Mouse (Mus musculus): Measurements from ENCODE around the gene Mtor. TPM values are rescaled to one million over a fixed set of nuclear protein-coding genes. Genes with fewer than 3 reads are reported as not detected.
A peak's percentile ranks its signal among the peaks of the same experiment; 100 is the strongest.

The Mtor gene
- polyA plus RNA-seq, 1 experiment from 2014 or later = 20.7 TPM

DNA sequence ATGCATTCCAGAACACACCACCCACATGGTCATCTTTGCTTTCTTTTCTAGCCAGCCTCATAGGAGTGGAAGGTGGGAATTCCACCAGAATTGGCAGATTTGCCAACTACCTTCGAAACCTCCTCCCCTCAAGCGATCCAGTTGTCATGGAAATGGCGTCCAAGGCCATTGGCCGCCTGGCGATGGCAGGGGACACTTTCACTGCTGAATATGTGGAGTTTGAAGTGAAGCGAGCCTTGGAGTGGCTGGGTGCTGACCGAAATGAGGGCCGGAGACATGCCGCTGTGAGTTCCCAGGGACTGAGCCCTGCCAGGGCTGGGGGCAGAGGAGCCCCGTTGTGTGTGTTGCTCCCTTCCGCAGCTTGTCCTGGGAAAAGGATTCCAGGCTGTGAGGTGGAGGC, 5.3 kb downstream of the Mtor start:
- H3K27me3 ChIP-seq (replicated peaks; ENCODE audit: low read depth, poor library complexity, severe bottlenecking) = no peaks in the 10 kb centered on the region
- peaks cover 73% of the 10 kb centered on the region for H3K36me3 ChIP-seq (replicated peaks)
- no peak for DNase-seq (ENCODE audit: low spot score)
- 93% methylated on average over 11 of the region's 11 CpGs for WGBS
- H3K27ac ChIP-seq (replicated peaks) = no peak overlapping the region
- H3K4me3 ChIP-seq = no peak overlapping the region
- H3K9me3 ChIP-seq = no peaks in the 10 kb centered on the region
- peaks cover 15% of the 10 kb centered on the region for H3K4me1 ChIP-seq

DNA sequence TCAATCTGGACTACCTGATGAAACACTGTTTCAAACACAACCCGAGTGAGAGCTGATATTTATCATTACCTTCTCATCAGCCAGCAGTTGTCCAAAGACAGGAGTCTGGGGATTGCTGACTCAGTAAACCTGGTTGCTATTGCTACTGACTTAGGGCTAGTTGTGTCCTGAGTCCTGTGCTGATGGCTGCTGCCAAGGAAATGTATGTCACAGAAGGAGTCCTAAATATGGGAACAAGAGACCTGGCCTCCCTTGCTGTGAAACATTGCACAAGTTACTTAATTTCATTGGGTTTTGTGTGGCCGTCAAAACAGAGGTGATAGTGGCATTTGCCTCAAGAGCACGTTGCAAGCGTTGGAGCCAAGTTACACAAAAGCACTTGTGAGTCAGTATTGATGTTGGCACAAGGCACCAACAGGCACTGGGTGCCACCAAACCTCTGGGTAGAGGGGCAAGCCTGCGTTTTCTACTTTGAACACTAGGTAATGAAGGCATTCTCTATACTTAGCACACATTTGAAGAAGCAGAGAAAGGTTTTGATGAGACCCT, 7.1 kb downstream of the Mtor start:
- no peak for DNase-seq (ENCODE audit: low spot score)
- H3K27me3 ChIP-seq (replicated peaks; ENCODE audit: low read depth, poor library complexity, severe bottlenecking) = no peaks in the 10 kb centered on the region
- WGBS = 94% methylated on average over 5 of the region's 5 CpGs
- no peak overlapping the region for H3K4me3 ChIP-seq
- H3K9me3 ChIP-seq = no peaks in the 10 kb centered on the region
- H3K27ac ChIP-seq (replicated peaks) = no peak overlapping the region
- peaks cover 2% of the 10 kb centered on the region; the same call in 1 of the 2 replicates for H3K4me1 ChIP-seq
- H3K36me3 ChIP-seq (replicated peaks) = peaks cover 91% of the 10 kb centered on the region

DNA sequence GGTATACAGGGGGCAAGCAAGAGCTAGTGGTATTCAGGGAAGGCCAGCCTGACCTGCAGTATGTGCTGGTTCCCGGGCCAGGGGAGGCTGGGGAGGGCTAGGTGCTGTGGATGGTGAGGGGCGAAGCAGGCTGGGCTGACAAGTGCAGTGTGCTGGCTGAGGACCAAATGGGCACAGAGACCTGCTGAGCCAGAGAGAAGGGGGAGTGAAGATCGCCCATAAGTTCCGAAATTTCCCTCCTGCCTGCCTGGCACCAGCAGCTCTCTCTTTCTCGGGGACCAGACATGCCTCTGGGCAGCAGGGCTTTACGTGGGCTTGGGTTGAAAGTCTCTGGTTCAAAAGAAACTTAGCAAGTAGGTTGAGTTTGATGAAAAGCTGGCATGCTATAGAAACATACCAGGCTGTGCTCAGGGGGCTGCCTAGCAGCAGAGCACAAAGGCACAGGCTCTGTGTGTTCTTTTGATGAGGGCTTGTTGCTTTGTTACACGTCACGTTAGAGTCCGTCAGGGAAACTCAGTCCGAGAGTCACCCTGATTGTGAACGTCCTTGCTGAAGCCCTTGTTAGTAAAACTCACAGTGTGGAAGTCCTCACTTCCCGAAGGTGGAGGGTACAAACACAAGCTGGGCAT, 12.4 kb downstream of the Mtor start:
- no peak overlapping the region for H3K27ac ChIP-seq (replicated peaks)
- H3K4me1 ChIP-seq = no peaks in the 10 kb centered on the region
- no peaks in the 10 kb centered on the region for H3K9me3 ChIP-seq
- H3K27me3 ChIP-seq (replicated peaks; ENCODE audit: low read depth, poor library complexity, severe bottlenecking) = no peaks in the 10 kb centered on the region
- peaks cover 100% of the 10 kb centered on the region for H3K36me3 ChIP-seq (replicated peaks)
- DNase-seq (ENCODE audit: low spot score) = no peak
- H3K4me3 ChIP-seq = no peak overlapping the region
- WGBS = 88% methylated on average over 12 of the region's 12 CpGs

DNA sequence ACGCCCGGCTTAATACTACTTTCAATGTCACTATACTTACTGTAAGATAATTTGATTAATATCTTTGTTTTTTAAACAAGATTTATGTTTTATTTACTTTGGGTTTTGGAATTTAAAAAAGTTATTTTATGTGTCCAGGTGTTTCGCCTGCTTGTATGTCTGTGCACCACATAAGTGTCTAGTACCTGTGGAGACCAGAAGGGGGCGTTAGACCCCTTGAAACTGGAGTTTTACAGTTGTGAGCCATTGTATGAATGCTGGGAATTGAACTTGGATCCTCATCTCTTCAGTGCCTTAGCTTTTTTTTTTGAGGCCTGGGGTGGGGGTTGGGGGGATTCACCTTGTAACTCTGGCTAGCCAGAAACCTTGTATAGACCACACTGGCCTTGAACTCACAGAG, 13.4 kb downstream of the Mtor start:
- Histone ChIP-seq H3K36me3 (replicated peaks) (peaks cover 100% of the 10 kb centered on the region), H3K4me3 (no peak overlapping the region), H3K9me3 (no peaks in the 10 kb centered on the region), H3K4me1 (no peaks in the 10 kb centered on the region), H3K27ac (replicated peaks) (no peak overlapping the region), H3K27me3 (replicated peaks; ENCODE audit: low read depth, poor library complexity, severe bottlenecking) (no peaks in the 10 kb centered on the region)
- 85% methylated on average over 4 of the region's 4 CpGs for WGBS
- no peak for DNase-seq (ENCODE audit: low spot score)

DNA sequence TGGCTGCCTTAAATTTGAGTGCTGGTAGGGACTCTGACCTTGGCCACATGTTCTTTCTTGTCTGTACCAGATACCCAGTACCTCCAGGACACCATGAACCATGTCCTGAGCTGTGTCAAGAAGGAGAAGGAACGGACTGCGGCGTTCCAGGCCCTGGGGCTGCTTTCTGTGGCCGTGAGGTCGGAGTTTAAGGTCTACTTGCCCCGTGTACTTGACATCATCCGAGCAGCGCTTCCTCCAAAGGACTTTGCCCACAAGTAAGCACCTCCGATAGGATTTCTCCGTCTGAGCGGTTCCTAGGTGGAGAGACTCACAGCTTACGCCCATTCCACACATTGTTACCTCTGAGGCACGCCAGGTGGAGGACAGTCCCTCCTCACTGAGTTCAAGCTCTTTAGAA, 14.3 kb downstream of the Mtor start:
- peaks cover 100% of the 10 kb centered on the region for H3K36me3 ChIP-seq (replicated peaks)
- 94% methylated on average over 13 of the region's 13 CpGs for WGBS

DNA sequence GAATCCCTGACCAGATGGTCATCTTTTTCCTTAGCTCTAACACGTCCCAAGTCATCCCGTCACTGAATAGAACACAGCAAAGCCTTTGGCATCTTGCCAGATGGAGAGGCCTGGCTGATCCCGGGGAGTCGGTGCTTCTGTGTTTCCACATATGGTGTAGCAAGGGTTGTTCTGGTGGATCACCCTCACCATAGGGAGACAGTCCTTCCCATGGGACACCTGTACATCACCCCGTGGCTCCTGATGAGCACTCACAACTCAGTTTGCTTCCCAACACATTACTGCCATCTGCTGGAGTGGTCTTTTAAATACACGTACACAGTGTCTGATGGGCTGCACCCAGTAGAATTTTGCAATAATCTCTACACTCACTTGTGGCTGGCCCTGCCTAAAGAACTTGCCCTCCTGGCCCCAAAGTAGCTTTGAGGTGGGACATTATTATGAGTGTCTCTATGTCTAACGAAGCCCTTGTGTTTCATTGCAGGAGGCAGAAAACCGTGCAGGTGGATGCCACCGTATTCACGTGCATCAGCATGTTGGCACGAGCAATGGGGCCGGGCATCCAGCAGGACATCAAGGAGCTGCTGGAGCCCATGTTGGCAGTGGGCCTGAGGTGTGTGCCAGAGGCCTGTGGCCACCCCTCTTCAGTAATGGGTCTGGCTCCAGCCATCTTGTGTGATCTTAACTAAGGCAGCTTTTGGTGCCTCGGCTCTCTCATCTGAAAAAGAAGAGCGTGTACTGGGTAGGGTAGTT, 15.0 kb downstream of the Mtor start:
- no peak overlapping the region for H3K4me3 ChIP-seq
- H3K27me3 ChIP-seq (replicated peaks; ENCODE audit: low read depth, poor library complexity, severe bottlenecking) = no peaks in the 10 kb centered on the region
- DNase-seq (ENCODE audit: low spot score) = no peak
- no peaks in the 10 kb centered on the region for H3K9me3 ChIP-seq
- 91% methylated on average over 14 of the region's 14 CpGs for WGBS
- H3K27ac ChIP-seq (replicated peaks) = no peak overlapping the region
- no peaks in the 10 kb centered on the region for H3K4me1 ChIP-seq
- peaks cover 100% of the 10 kb centered on the region for H3K36me3 ChIP-seq (replicated peaks)

More for the DNA sequence above, 14.3 kb downstream of the Mtor start:
- DNase-seq (ENCODE audit: low spot score) = no peak
- H3K9me3 ChIP-seq = no peaks in the 10 kb centered on the region
- no peak overlapping the region for H3K27ac ChIP-seq (replicated peaks)
- no peaks in the 10 kb centered on the region for H3K4me1 ChIP-seq
- H3K4me3 ChIP-seq = no peak overlapping the region
- no peaks in the 10 kb centered on the region for H3K27me3 ChIP-seq (replicated peaks; ENCODE audit: low read depth, poor library complexity, severe bottlenecking)

DNA sequence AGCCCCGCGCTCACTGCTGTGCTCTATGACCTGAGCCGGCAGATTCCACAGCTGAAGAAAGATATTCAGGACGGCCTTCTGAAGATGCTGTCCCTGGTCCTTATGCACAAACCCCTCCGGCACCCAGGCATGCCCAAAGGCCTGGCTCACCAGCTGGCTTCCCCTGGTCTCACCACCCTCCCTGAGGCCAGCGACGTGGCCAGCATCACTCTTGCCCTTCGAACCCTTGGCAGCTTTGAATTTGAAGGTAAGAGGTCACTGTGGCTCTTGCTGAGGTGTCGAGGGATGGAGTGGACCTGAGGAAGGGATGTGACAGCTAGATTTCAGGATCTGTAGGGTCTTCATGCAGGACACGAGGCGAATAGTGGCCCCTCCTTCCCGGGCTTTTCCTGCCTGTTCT, 15.9 kb downstream of the Mtor start:
- no peaks in the 10 kb centered on the region for H3K9me3 ChIP-seq
- no peak overlapping the region for H3K4me3 ChIP-seq
- H3K27ac ChIP-seq (replicated peaks) = no peak overlapping the region
- peaks cover 100% of the 10 kb centered on the region for H3K36me3 ChIP-seq (replicated peaks)
- no peaks in the 10 kb centered on the region for H3K27me3 ChIP-seq (replicated peaks; ENCODE audit: low read depth, poor library complexity, severe bottlenecking)
- WGBS = 93% methylated on average over 12 of the region's 12 CpGs
- no peak for DNase-seq (ENCODE audit: low spot score)
- H3K4me1 ChIP-seq = no peaks in the 10 kb centered on the region

DNA sequence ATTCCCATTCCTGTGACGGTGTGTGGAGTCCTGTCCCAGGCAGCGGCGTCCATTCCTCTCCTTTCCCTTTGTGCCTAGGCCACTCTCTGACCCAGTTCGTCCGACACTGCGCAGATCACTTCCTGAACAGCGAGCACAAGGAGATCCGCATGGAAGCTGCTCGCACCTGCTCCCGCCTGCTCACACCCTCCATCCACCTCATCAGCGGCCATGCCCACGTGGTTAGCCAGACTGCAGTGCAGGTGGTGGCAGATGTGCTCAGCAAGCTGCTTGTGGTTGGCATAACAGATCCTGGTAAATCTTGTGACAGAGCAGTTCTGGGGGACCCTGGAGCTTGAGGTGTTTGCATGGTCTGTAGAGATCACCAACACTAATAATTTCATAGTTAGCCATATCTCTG, 16.5 kb downstream of the Mtor start:
- no peaks in the 10 kb centered on the region for H3K27me3 ChIP-seq (replicated peaks; ENCODE audit: low read depth, poor library complexity, severe bottlenecking)
- DNase-seq (ENCODE audit: low spot score) = no peak
- no peak overlapping the region for H3K27ac ChIP-seq (replicated peaks)
- peaks cover 100% of the 10 kb centered on the region for H3K36me3 ChIP-seq (replicated peaks)
- WGBS = 94% methylated on average over 12 of the region's 12 CpGs
- no peak overlapping the region for H3K4me3 ChIP-seq
- no peaks in the 10 kb centered on the region for H3K4me1 ChIP-seq
- no peaks in the 10 kb centered on the region for H3K9me3 ChIP-seq

DNA sequence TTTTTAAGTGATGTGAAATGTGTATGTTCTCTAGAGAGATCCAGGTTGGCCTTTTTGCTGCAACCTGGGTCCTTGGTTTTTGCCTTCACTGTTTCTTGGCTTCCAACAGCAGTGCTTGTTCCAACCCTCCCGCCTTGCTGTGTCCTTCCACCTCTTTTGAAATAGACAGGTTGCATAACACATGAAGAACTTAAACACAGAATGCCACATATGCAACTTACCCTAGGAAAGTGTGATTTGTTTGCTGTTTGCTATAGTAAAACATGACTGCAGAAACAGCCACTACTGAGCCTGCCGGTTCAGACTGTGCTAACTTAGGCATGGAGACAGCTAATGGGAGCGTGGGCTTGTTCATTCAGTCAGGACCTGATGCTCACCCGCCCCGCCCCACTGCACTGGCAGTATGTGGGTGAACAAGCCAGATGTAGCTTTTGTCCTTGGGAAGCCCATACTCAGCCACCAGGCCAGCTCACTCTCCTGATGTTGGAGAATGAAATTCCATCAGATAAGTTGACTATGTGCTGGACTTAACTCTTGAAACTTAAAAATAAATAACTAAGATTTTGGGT, 18.2 kb downstream of the Mtor start:
- H3K27me3 ChIP-seq (replicated peaks; ENCODE audit: low read depth, poor library complexity, severe bottlenecking) = no peaks in the 10 kb centered on the region
- no peaks in the 10 kb centered on the region for H3K9me3 ChIP-seq
- no peak overlapping the region for H3K4me3 ChIP-seq
- H3K27ac ChIP-seq (replicated peaks) = no peak overlapping the region
- H3K4me1 ChIP-seq = peaks cover 8% of the 10 kb centered on the region
- no peak for DNase-seq (ENCODE audit: low spot score)
- 96% methylated on average over 5 of the region's 5 CpGs for WGBS
- H3K36me3 ChIP-seq (replicated peaks) = peaks cover 100% of the 10 kb centered on the region

DNA sequence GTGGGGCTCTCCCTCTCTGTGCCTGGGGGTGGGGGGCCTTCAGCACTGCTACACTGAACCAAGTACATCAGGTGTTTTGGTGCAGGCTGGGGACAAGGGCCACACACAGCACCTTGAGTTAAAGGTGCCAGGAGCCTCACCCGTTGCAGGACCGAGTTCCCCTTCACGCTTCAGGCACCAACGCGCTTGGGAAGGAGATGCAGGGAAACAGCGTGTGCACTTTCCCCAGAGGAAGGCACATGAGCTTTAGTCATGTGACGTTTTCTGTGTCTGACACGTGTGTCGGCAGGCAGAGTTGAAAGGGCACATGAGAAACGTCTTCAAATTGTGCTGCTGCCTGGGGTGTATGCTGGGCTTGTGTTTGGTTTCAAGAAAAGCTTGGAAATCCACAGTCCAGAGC, 20.0 kb downstream of the Mtor start:
- Histone ChIP-seq H3K4me1 (peaks cover 14% of the 10 kb centered on the region), H3K36me3 (replicated peaks) (peaks cover 100% of the 10 kb centered on the region), H3K4me3 (no peak overlapping the region), H3K27me3 (replicated peaks; ENCODE audit: low read depth, poor library complexity, severe bottlenecking) (no peaks in the 10 kb centered on the region), H3K9me3 (no peaks in the 10 kb centered on the region), H3K27ac (replicated peaks) (no peak overlapping the region)
- 90% methylated on average over 10 of the region's 10 CpGs for WGBS
- no peak for DNase-seq (ENCODE audit: low spot score)

DNA sequence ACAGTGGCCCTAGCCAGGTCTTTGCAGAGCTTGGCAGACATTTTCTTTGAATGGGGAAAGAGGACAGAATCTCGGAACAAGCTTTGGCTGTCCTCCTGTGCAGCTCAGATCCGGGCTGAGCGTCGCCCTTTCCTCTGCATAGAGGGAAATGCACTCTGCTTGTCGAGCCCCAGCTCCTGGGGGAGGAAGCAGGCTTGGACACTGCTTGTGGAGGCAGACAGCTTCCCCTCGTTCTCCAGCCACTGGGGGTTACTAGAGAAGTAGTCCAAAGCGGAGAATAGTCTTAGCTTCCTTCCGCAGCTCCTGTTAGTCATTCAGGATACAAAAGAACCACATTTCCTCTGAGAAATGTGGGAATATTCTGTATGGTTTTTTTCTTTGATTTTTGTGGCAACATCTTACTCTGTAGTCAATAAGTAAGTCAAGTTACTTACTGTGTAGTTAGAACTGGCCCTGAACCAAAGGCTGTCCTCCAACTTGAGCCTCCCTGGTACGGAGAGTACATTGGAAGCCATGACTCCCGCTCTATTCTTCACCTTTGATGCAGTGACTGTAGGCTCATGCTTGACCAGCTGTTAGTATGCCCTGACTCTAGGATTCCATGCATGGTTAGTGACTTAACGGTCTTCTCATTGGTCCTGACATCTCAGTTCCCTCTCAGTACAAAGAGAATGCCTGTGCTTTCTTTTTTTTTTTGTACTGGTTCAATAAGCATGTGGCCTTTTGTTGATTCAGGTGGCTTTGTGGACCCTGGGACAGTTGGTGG, 21.3 kb downstream of the Mtor start:
- H3K36me3 ChIP-seq (replicated peaks) = peaks cover 99% of the 10 kb centered on the region
- H3K27me3 ChIP-seq (replicated peaks; ENCODE audit: low read depth, poor library complexity, severe bottlenecking) = no peaks in the 10 kb centered on the region
- 91% methylated on average over 11 of the region's 11 CpGs for WGBS
- peaks cover 14% of the 10 kb centered on the region for H3K4me1 ChIP-seq
- no peaks in the 10 kb centered on the region for H3K9me3 ChIP-seq
- no peak overlapping the region for H3K4me3 ChIP-seq
- H3K27ac ChIP-seq (replicated peaks) = no peak overlapping the region
- DNase-seq (ENCODE audit: low spot score) = no peak

DNA sequence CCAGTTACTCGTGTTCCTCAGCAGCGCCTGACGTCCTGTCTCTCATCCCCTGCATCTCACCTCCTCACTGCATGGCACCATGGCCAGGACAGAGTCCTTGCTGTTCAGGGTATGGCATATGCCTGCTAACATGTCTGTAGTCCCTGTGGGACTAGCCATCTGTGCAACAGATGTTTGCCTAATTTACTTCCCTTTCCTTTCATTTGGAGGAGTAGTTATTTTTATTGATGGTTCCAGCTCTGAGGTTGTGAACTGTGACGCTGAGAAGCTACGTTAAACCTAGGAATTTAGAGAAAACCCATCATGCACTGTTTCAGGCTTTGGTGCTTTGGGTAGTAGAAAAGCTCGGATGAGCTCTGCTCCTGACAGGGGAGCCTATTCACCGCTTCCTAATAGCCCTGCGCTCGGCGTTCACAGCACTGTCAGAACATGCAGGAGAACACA, 23.0 kb downstream of the Mtor start:
- DNase-seq (ENCODE audit: low spot score) = peak; percentile 21
- H3K9me3 ChIP-seq = no peaks in the 10 kb centered on the region
- H3K4me1 ChIP-seq = peaks cover 14% of the 10 kb centered on the region
- no peaks in the 10 kb centered on the region for H3K27me3 ChIP-seq (replicated peaks; ENCODE audit: low read depth, poor library complexity, severe bottlenecking)
- H3K36me3 ChIP-seq (replicated peaks) = peaks cover 99% of the 10 kb centered on the region
- peak overlapping the region; percentile 48; the same call in 1 of the 2 replicates for H3K27ac ChIP-seq (replicated peaks)
- 76% methylated on average over 10 of the region's 10 CpGs for WGBS
- H3K4me3 ChIP-seq = no peak overlapping the region

Data from embryonic facial prominence, embryonic 10.5 days (tissue).